In the genomic region with DNA sequence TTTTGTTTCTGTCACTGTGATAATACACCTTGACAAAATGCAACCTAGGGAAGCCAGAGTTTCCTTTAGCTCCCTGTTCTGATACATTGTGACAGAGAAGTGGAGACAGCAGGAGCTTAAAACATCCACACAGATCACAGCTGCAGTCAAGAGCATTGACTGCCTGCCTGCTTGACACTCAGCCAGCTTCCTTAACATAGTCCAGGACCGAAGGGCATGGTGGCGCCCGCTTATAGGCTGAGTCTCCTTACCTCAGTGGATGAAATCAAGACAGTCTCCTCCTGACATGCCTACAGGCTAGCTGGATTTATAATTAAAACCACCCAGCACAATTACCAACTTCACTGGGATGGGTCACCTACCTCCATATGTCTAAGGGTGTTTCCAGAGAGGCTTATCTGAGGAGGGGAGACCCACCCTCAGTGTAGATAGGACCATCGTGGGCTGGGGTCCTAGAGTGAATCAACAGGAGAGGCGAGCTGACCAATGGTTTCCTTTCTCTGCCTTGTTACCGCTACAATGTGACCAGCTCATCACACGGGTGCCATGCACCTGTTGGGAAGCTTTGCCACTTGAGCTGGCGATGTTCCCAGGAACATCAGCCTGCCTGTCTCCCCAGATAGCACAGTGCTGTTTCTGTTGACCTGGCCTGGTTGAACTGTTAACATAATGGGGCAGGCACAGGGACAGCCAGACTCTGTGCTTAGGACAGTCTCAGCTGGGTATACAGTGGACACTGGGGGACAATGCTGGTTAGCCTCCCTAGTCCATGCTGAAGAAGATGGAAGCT, we compare ENCODE assay signal across 13 mouse cellular contexts.
A peak's percentile ranks its signal among the peaks of the same experiment; 100 is the strongest.
DNase-seq lines count a peak whose midpoint lies in the region; ATAC-seq and TF ChIP-seq lines count a peak whose summit lies in the region.
"Had no signal": no experiment of that assay in that cellular context is flagged by ENCODE, and none has a peak within 500 bp of the region (broad histone marks: within the 10 kb centered on the region; RNA-seq: fewer than 3 reads in every experiment).

No protein-coding gene starts in this region.

- H3K27ac ChIP-seq in embryonic facial prominence, embryonic 14.5 days (replicated peaks; ENCODE audit: low read depth, low read length) = no peak overlapping the region
- H3K27ac ChIP-seq in embryonic facial prominence, embryonic 10.5 days (replicated peaks) = no peak overlapping the region
- H3K27ac ChIP-seq in hindbrain, embryonic 13.5 days = peak overlapping the region; percentile 60; the same call in 1 of the 2 replicates
- peak overlapping the region; percentile 95 for H3K27ac ChIP-seq in small intestine, adult 2 months (ENCODE audit: insufficient read depth, low read depth, low read length)
- no peak overlapping the region for H3K27ac ChIP-seq in liver, postnatal 0 days (ENCODE audit: low read depth)

- no peaks in the 10 kb centered on the region for H3K36me3 ChIP-seq in embryonic facial prominence, embryonic 14.5 days (ENCODE audit: control insufficient read depth, insufficient read depth, low read length)
- H3K36me3 ChIP-seq in embryonic facial prominence, embryonic 10.5 days (replicated peaks) = no peaks in the 10 kb centered on the region
- H3K36me3 ChIP-seq in hindbrain, embryonic 13.5 days = no peaks in the 10 kb centered on the region
- no peaks in the 10 kb centered on the region for H3K36me3 ChIP-seq in small intestine, adult 2 months (ENCODE audit: control insufficient read depth, insufficient read depth, low read length)
- H3K36me3 ChIP-seq in liver, postnatal 0 days (replicated peaks; ENCODE audit: insufficient read depth, low read length) = no peaks in the 10 kb centered on the region
- H3K36me3 ChIP-seq: G1E had no signal

- no peak for TF ChIP-seq CTCF in small intestine, adult 2 months (IDR thresholded peaks at IDR 0.05; ENCODE audit: extremely low read depth, insufficient read length, insufficient replicate concordance, low read depth, low read length)
- TF ChIP-seq CTCF in liver, postnatal 0 days (IDR thresholded peaks at IDR 0.05; ENCODE audit: low read depth) = no peak

- peak; percentile 46 for DNase-seq in embryonic facial prominence, embryonic 14.5 days (ENCODE audit: low spot score)
- no peak for DNase-seq in embryonic facial prominence, embryonic 10.5 days (ENCODE audit: low spot score)
- DNase-seq in retina, postnatal 1 day = peak; percentile 40
- DNase-seq in retina, embryonic 14.5 days (ENCODE audit: low spot score) = no peak
- DNase-seq in liver, postnatal 0 days = no peak
- DNase-seq: adrenal gland, adult 2 months; kidney, adult 2 months; lung, postnatal 36 days; spleen, adult 18-20 months had no signal

- no peak overlapping the region for H3K9ac ChIP-seq in embryonic facial prominence, embryonic 14.5 days (ENCODE audit: low read depth, low read length)
- no peak overlapping the region for H3K9ac ChIP-seq in hindbrain, embryonic 13.5 days
- no peak overlapping the region for H3K9ac ChIP-seq in liver, postnatal 0 days (replicated peaks)

- no peak overlapping the region for H3K4me3 ChIP-seq in embryonic facial prominence, embryonic 14.5 days (ENCODE audit: low read depth, low read length)
- H3K4me3 ChIP-seq in embryonic facial prominence, embryonic 10.5 days = no peak overlapping the region
- no peak overlapping the region for H3K4me3 ChIP-seq in hindbrain, embryonic 13.5 days
- H3K4me3 ChIP-seq in small intestine, adult 2 months (ENCODE audit: low read depth, low read length) = 0 out of 2 replicates have a peak overlapping the region, but pooled peaks have one; percentile 7
- H3K4me3 ChIP-seq in liver, postnatal 0 days (ENCODE audit: low read depth, low read length) = no peak overlapping the region

- H3K27me3 ChIP-seq in embryonic facial prominence, embryonic 14.5 days (replicated peaks; ENCODE audit: control insufficient read depth, insufficient read depth, low read length) = no peaks in the 10 kb centered on the region
- no peaks in the 10 kb centered on the region for H3K27me3 ChIP-seq in embryonic facial prominence, embryonic 10.5 days (replicated peaks; ENCODE audit: low read depth, poor library complexity, severe bottlenecking)
- H3K27me3 ChIP-seq in hindbrain, embryonic 13.5 days = no peaks in the 10 kb centered on the region
- H3K27me3 ChIP-seq in small intestine, adult 2 months (ENCODE audit: control insufficient read depth, insufficient read depth, low read length) = no peaks in the 10 kb centered on the region
- no peaks in the 10 kb centered on the region for H3K27me3 ChIP-seq in liver, postnatal 0 days (ENCODE audit: insufficient read depth, low read length)

- H3K4me1 ChIP-seq in embryonic facial prominence, embryonic 14.5 days (ENCODE audit: control insufficient read depth, insufficient read depth, low read length) = no peaks in the 10 kb centered on the region; the same call in 1 of the 2 replicates
- H3K4me1 ChIP-seq in embryonic facial prominence, embryonic 10.5 days = peaks cover 3% of the 10 kb centered on the region
- H3K4me1 ChIP-seq in hindbrain, embryonic 13.5 days (replicated peaks) = peaks cover 24% of the 10 kb centered on the region
- H3K4me1 ChIP-seq in small intestine, adult 2 months (ENCODE audit: control insufficient read depth, insufficient read depth, insufficient read length, low read length) = peaks cover 28% of the 10 kb centered on the region
- H3K4me1 ChIP-seq in liver, postnatal 0 days (ENCODE audit: insufficient read depth) = no peaks in the 10 kb centered on the region

- H3K4me2 ChIP-seq in embryonic facial prominence, embryonic 14.5 days (ENCODE audit: low read depth, low read length) = no peak overlapping the region
- no peak overlapping the region for H3K4me2 ChIP-seq in hindbrain, embryonic 13.5 days
- no peak overlapping the region for H3K4me2 ChIP-seq in liver, postnatal 0 days (ENCODE audit: low read depth, low read length)

- peak; percentile 50; the same call in 1 of the 2 replicates for ATAC-seq in embryonic facial prominence, embryonic 14.5 days (ENCODE audit: low read depth)
- no peak for ATAC-seq in hindbrain, embryonic 13.5 days (ENCODE audit: low FRiP score)
- no peak for ATAC-seq in inflammation-experienced regulatory T-cells, adult 6 months
- no peak for ATAC-seq in liver, postnatal 0 days

- TF ChIP-seq POLR2A in small intestine, adult 2 months (IDR thresholded peaks at IDR 0.05; ENCODE audit: low read depth, low read length) = 0 out of 2 replicates have a peak, but pooled peaks have one; percentile 33

- TF ChIP-seq EP300 in liver, postnatal 0 days (IDR thresholded peaks at IDR 0.05; ENCODE audit: low read depth) = no peak

- WGBS in embryonic facial prominence, embryonic 14.5 days = 72% methylated on average over 8 of the region's 8 CpGs
- WGBS in embryonic facial prominence, embryonic 10.5 days = 91% methylated on average over 8 of the region's 8 CpGs
- WGBS in hindbrain, embryonic 13.5 days = 76% methylated on average over 8 of the region's 8 CpGs
- 26% methylated on average over 8 of the region's 8 CpGs for WGBS in small intestine, adult 2 months
- 79% methylated on average over 8 of the region's 8 CpGs for WGBS in liver, postnatal 0 days (ENCODE audit: insufficient replicate concordance)

- H3K9me3 ChIP-seq in embryonic facial prominence, embryonic 14.5 days (ENCODE audit: control insufficient read depth, low read length) = no peaks in the 10 kb centered on the region
- H3K9me3 ChIP-seq in embryonic facial prominence, embryonic 10.5 days = no peaks in the 10 kb centered on the region
- H3K9me3 ChIP-seq in hindbrain, embryonic 13.5 days = no peaks in the 10 kb centered on the region
- no peaks in the 10 kb centered on the region for H3K9me3 ChIP-seq in liver, postnatal 0 days (ENCODE audit: low read length)

Comparison
In these comparisons a context has a peak if more than half of its experiments do, and no peak if none do; other contexts are left out.
1. DNase-seq: peak in embryonic facial prominence, embryonic 14.5 days (single experiment) and retina, postnatal 1 day (single experiment); none in embryonic facial prominence, embryonic 10.5 days (single experiment), retina, embryonic 14.5 days (single experiment) and liver, postnatal 0 days (single experiment).
2. H3K27ac ChIP-seq: peak in hindbrain, embryonic 13.5 days (single experiment) and small intestine, adult 2 months (single experiment); none in embryonic facial prominence, embryonic 14.5 days (single experiment), embryonic facial prominence, embryonic 10.5 days (single experiment) and liver, postnatal 0 days (single experiment).